Mouse (Mus musculus) heart, adult 2 months (tissue): Measurements from ENCODE around the gene Nr2f2.

Experiments used
- CTCF ChIP-seq: fragments of 200-600 bp; IDR thresholded peaks from 2 replicates; pipeline ENCODE4 v1.8.1; 2022; ENCODE audit warnings: antibody characterized with exemption, mild to moderate bottlenecking, moderate library complexity
- EP300 ChIP-seq: fragments of 200-500 bp; IDR thresholded peaks from 2 replicates; pipeline ENCODE4 v1.6.1; 2011; ENCODE audit warnings: low read depth, low read length, control low read depth; ENCODE audit not compliant: insufficient read depth
- POLR2A ChIP-seq: fragments of 200-500 bp; IDR thresholded peaks from 2 replicates; pipeline ENCODE4 v1.6.1; 2011; ENCODE audit warnings: mild to moderate bottlenecking, low read depth, low read length, control low read depth; ENCODE audit not compliant: insufficient read depth

GRCm38 (mm10) chr7:70349981-70350670 is 16.4 kb downstream of the Nr2f2 start:
- TF ChIP-seq POLR2A: no peak
- no peak for TF ChIP-seq CTCF
- no peak for TF ChIP-seq EP300
